Mouse (Mus musculus) spleen, adult 2 months (tissue): ENCODE measurements around the gene Rtn3. TPM values are rescaled to one million over a fixed set of nuclear protein-coding genes. Genes with fewer than 3 reads are reported as not detected.

Experiments used
- DNase-seq, 2 experiments: peaks; one replicate each; pipeline versions ENCODE4 v3.0.0 to v3.0.0-alpha.2; 2012 to 2021; ENCODE audit warnings: low spot score in 2 of 2, low read depth in 1 of 2
- H3K27ac ChIP-seq: fragments of 200-500 bp; 2 replicates; pipeline ENCODE4 v1.5.1; 2012; ENCODE audit warnings: low read length, inconsistent platforms; ENCODE audit not compliant: insufficient read depth
- H3K27me3 ChIP-seq: fragments of 200-500 bp; 2 replicates; pipeline ENCODE4 v1.6.1; 2012; ENCODE audit warnings: mild to moderate bottlenecking, moderate library complexity, low read length, inconsistent platforms; ENCODE audit not compliant: control insufficient read depth, insufficient read depth
- H3K36me3 ChIP-seq: fragments of 200-500 bp; 2 replicates; pipeline ENCODE4 v1.6.1; 2012; ENCODE audit warnings: mild to moderate bottlenecking, low read length, inconsistent platforms; ENCODE audit not compliant: control insufficient read depth, insufficient read depth
- H3K4me1 ChIP-seq: fragments of 200-500 bp; 2 replicates; pipeline ENCODE4 v1.6.1; 2011; ENCODE audit warnings: inconsistent platforms; ENCODE audit not compliant: control insufficient read depth, insufficient read depth, insufficient read length
- H3K4me3 ChIP-seq: fragments of 200-500 bp; 2 replicates; pipeline ENCODE4 v1.5.1; 2011; ENCODE audit warnings: mild to moderate bottlenecking, inconsistent platforms; ENCODE audit not compliant: insufficient read depth, insufficient read length; ENCODE audit errors: extremely low read depth
- CTCF ChIP-seq: fragments of 200-500 bp; IDR thresholded peaks from 2 replicates; pipeline ENCODE4 v1.5.1; 2011; ENCODE audit warnings: mild to moderate bottlenecking, inconsistent platforms; ENCODE audit not compliant: insufficient read depth, insufficient read length, insufficient replicate concordance; ENCODE audit errors: extremely low read depth
- POLR2A ChIP-seq: fragments of 200-500 bp; IDR thresholded peaks from 2 replicates; pipeline ENCODE4 v1.6.1; 2011; ENCODE audit warnings: low read depth, low read length, inconsistent platforms
- WGBS: fragments of 180-500 bp; shearing (Covaris S2); methylation state at CpG from one replicate; pipeline ENCODE4 v1.1.7; 2018; 5-methylcytosine and 5-hydroxymethylcytosine counted together
- polyA plus RNA-seq: library from polyadenylated mRNA; depleted of rRNA; stranded (reverse); fragments of >200 nt; gene quantifications from 2 replicates; pipeline ENCODE4 v1.2.3, GENCODE M21; 2012; rRNA removed

Rtn3 gene
- 39.6 and 53.4 TPM in 2 replicates for polyA plus RNA-seq

- peak within 1 kb of the TSS; percentile 98 for H3K4me3 ChIP-seq
- no peaks in the 10 kb centered on the region for H3K36me3 ChIP-seq
- DNase-seq, result peak; percentile 88 to 96
- WGBS, result under 1% methylated on average over 80 of the region's 80 CpGs
- no peaks in the 10 kb centered on the region for H3K27me3 ChIP-seq
- H3K27ac ChIP-seq, result peak within 1 kb of the TSS; percentile 86
- H3K4me1 ChIP-seq, result peaks cover 6% of the 10 kb centered on the region; the same call in 1 of the 2 replicates
- TF ChIP-seq CTCF (no peak), POLR2A (peak; percentile 89)
Observed at GRCm38 (mm10) chr19:7482599-7483511, at the start of gene Rtn3. TSS of gene Rtn3 (minus strand) at chr19:7483281.

GRCm38 (mm10) chr19:7531906-7532305 is 48.8 kb upstream of the Rtn3 start:
- WGBS, result 97% methylated on average over 5 of the region's 5 CpGs
- H3K27ac ChIP-seq, result no peak overlapping the region
- H3K27me3 ChIP-seq, result no peaks in the 10 kb centered on the region
- DNase-seq, result no peak
- H3K36me3 ChIP-seq, result peaks cover 17% of the 10 kb centered on the region
- no peak overlapping the region for H3K4me3 ChIP-seq
- H3K4me1 ChIP-seq, result no peaks in the 10 kb centered on the region
- TF ChIP-seq POLR2A (no peak), CTCF (no peak)

DNA sequence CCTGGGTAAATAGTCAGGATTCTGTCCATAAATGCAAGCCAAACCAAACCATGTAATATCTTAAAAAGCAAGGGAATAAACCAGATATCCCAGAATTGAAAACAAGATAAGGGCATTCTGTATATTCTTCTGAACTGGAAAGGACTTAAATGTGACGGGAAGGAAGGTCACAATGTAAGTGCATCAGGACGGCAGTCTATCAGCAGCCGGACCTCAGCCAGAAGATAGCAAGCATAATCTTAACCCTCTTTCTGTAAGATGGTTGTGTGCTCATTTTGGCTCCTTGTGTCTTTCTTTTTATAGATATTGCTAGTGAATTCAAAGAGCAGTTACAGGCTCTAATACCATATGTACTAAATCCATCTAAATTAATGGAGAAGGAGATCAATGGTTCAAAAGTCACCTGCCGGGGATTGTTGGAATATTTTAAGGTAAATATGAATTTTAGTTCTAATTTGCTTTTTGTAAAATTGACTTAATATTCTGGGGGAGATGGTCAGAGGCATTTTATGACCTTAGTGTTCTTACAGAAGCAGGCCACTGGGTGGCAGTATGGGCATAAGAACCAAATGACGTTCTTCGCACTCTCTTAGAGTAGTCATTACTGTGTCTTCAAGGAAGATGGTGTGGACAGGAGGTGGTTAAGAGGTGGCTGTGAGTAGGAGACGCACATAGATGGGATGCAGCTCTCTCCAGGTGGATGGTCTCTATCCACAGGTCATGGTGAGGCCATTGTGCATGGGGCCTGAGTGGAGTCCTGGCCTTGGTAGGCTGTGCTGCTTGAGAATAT is 45.8 kb upstream of the Rtn3 start:
- WGBS, result 70% methylated on average over 7 of the region's 7 CpGs
- Histone ChIP-seq H3K27ac (no peak overlapping the region), H3K27me3 (no peaks in the 10 kb centered on the region), H3K4me3 (no peak overlapping the region), H3K4me1 (no peaks in the 10 kb centered on the region), H3K36me3 (peaks cover 16% of the 10 kb centered on the region)
- DNase-seq, result peak; percentile 28 to 51
- TF ChIP-seq POLR2A (no peak), CTCF (peak; percentile 43; the same call in 1 of the 2 replicates)

DNA sequence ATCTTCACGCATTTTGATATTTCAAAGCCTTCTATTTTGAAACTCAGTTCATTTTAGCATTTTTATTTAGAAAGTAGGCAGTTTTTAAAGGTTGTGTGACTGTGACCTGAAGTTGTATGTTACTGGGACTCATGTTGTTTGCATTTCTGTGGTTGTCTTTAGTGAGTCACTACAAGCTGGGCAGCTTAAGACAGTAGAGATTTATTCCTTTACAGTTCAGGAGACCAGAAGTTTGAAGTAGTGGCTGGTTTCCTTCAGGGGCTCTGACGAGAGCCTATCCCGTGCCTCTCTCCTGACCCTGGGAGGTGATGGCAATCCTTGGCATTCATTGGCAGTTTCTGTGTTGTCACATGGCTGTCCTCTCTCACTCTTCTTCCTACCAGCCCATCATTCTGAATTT is 41.8 kb upstream of the Rtn3 start:
- WGBS, result 95% methylated on average over 3 of the region's 3 CpGs
- H3K4me3 ChIP-seq, result no peak overlapping the region
- no peak overlapping the region for H3K27ac ChIP-seq
- TF ChIP-seq CTCF (no peak), POLR2A (no peak)
- H3K4me1 ChIP-seq, result no peaks in the 10 kb centered on the region
- H3K27me3 ChIP-seq, result no peaks in the 10 kb centered on the region
- H3K36me3 ChIP-seq, result peaks cover 20% of the 10 kb centered on the region
- no peak for DNase-seq

- no peaks in the 10 kb centered on the region for H3K4me1 ChIP-seq
- TF ChIP-seq POLR2A (no peak), CTCF (no peak)
- no peak overlapping the region for H3K4me3 ChIP-seq
- no peak for DNase-seq
- no peaks in the 10 kb centered on the region for H3K27me3 ChIP-seq
- peaks cover 20% of the 10 kb centered on the region for H3K36me3 ChIP-seq
- H3K27ac ChIP-seq, result no peak overlapping the region
Observed at GRCm38 (mm10) chr19:7523781-7524180, 40.7 kb upstream of the Rtn3 start.

DNA sequence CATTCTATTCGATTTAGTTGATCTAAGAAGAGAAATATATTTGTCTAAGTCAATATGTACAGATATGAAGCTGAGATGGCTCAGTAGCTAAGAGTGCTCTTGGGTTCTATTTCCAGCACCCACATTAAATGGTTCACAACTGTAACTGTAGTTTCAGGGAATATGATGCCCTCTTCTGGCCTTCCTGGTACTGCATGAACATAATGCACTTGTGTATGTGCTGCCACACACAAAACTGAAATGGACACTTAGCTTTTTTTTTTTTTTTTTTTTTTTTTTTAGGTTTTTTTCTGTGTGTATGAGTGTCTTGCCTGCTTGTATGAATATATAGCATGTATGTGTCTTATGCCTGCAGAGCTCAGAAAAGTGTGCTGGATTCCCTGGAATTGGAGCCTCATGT is 40.2 kb upstream of the Rtn3 start:
- Histone ChIP-seq H3K36me3 (peaks cover 22% of the 10 kb centered on the region), H3K27me3 (no peaks in the 10 kb centered on the region), H3K4me3 (no peak overlapping the region), H3K4me1 (no peaks in the 10 kb centered on the region), H3K27ac (no peak overlapping the region)
- peak in 1 of 2 experiments; percentile 17 for DNase-seq
- WGBS, result 98% methylated on average over 1 of the region's 1 CpGs
- TF ChIP-seq CTCF (no peak), POLR2A (no peak)

GRCm38 (mm10) chr19:7522856-7523255 is 39.8 kb upstream of the Rtn3 start:
- Histone ChIP-seq H3K4me3 (no peak overlapping the region), H3K27ac (no peak overlapping the region), H3K27me3 (no peaks in the 10 kb centered on the region), H3K4me1 (no peaks in the 10 kb centered on the region), H3K36me3 (peaks cover 22% of the 10 kb centered on the region)
- no peak for TF ChIP-seq POLR2A
- TF ChIP-seq CTCF, result no peak
- DNase-seq, result no peak
- 97% methylated on average over 2 of the region's 2 CpGs for WGBS
